In genomic region chr3:85254526-85254925, GRCm38 (mm10) we compare ENCODE assay signal across 13 mouse cellular contexts.
"Had no signal": no experiment of that assay in that cellular context is flagged by ENCODE, and none has a peak within 500 bp of the region (broad histone marks: within the 10 kb centered on the region; RNA-seq: fewer than 3 reads in every experiment).

No protein-coding gene starts in this region.

- DNase-seq: heart, adult 11 months; heart, adult 2 months; heart, postnatal 14 days; heart, postnatal 36 days; kidney, adult 11 months; kidney, adult 2 months; kidney, adult 9 months; kidney, postnatal 14 days; kidney, postnatal 36 days; layer of hippocampus, adult 9-11 months; layer of hippocampus, postnatal 36 days; liver; liver, embryonic 13.5 days had no signal
